Mouse (Mus musculus) adrenal gland, postnatal 14 days (tissue): Measurements from ENCODE around the gene Tmem132a. TPM values are rescaled to one million over a fixed set of nuclear protein-coding genes. Genes with fewer than 3 reads are reported as not detected.

ENCODE experiments used
- DNase-seq: peaks from one replicate; pipeline ENCODE4 v3.0.0; 2021; ENCODE audit warnings: mixed read lengths
- long read RNA-seq, 2 experiments: library from polyadenylated mRNA; stranded (forward); transcript quantifications; one replicate each; pipeline ENCODE4 v2.0.0; 2021
- total RNA-seq: library from RNA; stranded (reverse); gene quantifications from 2 replicates; pipeline ENCODE4 v1.2.3, GENCODE M21; 2021

Gene Tmem132a
- 19.6 and 20.2 TPM in 2 replicates for total RNA-seq
- long read RNA-seq, experiment 1, transcript Tmem132a-201 (11 exons, 3,657 nt): major isoform, 7 of 51 reads
- long read RNA-seq, experiment 1, partial matches to known transcripts: 20 of 51 reads
- long read RNA-seq, experiment 1, other reads (novel, unspliced or antisense): 24 of 51 reads
- long read RNA-seq, experiment 2, partial matches to known transcripts: 15 of 34 reads
- long read RNA-seq, experiment 2, other reads (novel, unspliced or antisense): 16 of 34 reads

DNA sequence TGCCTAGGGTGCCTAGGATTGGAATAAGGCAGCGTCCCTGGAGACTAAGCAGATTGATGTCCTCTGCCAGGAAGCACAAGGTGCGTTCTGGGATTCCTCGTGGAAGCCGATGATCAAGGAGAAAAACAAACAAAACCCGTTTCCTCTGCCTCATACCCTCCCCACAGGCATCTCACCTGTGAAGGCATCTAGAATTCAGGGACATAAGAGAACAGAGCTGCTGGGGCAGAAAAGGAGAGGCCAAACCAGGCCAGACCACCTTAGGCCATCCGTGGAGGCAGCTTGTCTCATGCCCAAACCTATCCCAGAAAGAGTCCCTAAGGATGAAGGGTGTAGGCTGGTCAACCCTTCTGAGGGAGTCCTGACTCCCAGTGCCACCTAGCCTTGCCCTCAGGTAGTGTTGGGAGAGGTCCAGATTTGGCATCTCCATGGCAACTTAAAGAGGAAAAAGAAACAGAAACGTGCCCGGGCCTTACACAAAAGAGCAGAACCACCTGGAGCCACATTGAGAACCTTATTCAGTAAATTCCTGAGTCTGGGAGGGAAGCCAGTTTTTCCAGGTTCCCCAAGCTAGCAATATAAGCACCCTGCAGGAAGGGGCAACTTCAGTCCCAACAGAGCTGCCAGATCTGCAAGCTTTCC, at the start of gene Tmem132a:
Tmem132a (minus strand) TSS at position 55 of the 642 bp plus-strand sequence.
- no peak for DNase-seq

GRCm38 (mm10) chr19:10918321-10918991, 48.7 kb upstream of the Tmem132a start:
- no peak for DNase-seq

DNA sequence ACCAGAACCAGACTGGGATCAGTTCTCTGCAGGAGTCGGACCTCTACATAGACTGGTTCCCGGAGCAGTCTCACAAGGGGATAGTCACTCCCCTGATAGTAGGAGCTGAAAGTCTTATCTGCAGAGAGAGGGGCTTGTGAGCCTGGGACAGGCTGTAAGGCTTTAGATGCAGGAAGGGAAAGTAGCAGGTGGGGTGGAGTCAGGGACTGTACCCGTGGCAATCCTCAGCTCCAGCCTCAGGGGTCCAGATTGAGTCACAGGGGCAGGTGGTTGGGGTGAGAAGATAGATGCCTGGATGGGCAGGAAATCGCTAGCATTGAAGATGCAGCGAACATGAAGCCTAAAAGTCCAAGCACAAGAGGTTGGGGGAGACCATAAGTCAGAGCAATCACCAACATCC, 46.8 kb upstream of the Tmem132a start:
- no peak for DNase-seq

DNA sequence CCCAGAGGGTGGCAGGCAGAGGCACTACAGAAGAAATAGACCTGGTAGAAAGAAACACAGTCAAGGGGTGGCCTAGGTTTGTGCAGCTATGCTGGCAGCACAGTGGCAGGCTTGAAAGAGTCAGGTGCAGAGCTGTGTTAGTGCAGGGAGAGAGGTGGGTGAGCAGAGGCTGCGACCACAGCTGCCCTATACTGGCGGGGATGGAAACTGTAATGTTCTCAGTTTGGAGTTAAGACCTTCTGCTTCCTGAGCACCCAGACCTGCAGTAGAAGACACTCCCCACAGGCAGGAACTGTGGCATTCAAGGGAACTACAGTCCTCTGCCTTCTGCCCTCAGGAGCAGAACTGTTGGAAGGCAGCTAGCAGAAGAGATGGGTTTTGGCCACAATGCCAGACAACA, 45.1 kb upstream of the Tmem132a start:
- DNase-seq: no peak

DNA sequence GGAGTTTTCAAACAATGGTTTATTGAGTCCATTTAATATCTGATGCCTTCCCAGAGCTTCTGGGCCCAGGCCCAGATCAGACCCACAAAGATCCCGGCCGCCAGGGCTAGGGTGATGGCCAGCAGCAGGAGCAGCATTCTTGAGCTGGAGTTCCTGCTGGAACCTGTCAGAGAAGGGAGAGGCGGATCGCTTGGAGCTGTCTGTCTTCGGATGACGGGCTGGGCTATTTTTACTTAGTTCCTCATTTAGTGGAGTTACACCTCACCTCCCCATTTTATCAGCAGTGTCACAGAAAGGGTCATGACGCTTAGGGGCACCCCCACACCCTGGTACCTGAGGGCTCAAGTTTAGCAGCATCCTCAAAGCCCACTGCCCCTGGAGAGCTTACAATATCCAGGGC, 44.6 kb upstream of the Tmem132a start:
- DNase-seq: no peak

- DNase-seq: no peak
Measured at GRCm38 (mm10) chr19:10909087-10909721, 39.5 kb upstream of the Tmem132a start.

DNA sequence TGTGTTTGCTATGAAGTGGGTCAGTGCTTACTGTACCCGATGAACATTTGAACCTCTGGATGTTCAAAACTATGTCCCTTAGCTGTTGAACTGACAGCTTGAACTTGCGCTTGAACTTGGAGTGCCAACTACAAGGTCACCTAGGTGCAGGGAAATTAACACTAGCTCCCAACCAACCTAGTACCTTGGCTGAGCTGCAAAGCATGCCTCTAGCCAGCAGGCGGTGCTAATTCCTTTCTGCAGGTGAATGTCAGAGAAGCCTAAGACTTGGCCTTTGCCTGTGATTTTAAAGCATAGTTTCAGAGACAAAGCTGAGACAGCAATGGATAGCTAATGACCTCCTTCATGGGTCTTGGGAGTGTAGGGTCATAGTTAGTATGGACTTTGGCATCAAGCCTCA, 38.2 kb upstream of the Tmem132a start:
- DNase-seq: peak; percentile 74

GRCm38 (mm10) chr19:10905728-10906000, 35.9 kb upstream of the Tmem132a start:
- no peak for DNase-seq

DNA sequence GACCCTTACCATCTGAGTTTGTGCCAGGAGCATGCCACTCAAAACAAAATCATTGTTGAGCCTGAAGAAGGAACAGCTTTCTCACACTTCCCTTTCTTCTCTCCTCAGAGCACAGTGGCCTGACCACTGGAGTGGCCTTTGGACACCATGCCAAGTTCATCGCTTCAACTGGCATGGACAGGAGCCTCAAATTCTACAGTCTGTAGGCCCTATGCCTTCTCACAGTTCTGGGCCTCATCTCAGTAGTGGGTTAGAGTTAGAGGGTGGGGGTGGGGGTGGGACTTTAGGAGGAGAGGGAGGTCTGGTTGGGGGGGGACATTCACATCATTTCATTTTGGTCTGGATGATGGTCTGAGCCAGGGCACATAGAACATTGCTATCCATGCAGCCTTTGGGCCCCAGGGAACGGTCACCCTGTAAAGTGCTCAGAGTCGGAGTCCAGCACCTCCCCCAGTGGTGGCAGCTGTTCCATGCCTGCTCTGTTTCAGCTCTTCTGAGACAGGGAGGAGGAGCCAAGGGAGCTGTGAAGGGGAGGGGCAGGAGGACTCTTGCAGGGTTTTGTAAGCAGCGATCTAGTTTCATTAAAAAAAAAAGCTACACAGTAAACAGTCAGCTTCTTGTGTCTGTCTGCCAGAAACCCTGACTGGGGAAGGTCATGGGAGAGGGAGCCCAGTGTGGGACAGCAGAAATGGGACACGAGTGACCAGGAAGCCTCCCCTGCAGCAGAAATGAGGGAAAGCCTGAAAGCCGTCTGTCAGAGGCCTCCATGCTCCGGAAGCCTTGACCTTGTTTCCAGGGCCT, 35.4 kb upstream of the Tmem132a start:
- DNase-seq: peak; percentile 88

DNA sequence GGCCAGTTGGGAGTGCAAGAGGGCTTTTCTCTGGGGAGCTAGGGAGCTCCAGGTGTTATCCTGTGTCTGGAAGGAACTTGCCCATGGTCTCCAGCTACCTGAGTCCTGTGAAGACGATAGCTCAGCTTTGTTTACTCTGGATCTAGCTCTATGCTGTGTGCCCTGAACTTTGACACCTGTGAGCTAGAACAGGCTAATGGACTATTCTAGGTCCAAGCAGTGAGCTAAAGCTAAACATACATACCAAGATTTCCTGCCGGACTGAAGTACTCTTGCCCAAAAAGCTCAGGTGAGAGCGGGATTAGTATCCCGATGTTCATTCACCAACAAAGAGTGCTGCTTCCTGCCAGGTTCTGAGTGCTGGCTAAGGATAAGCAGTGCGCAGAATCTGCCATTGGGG, 34.8 kb upstream of the Tmem132a start:
- no peak for DNase-seq

DNA sequence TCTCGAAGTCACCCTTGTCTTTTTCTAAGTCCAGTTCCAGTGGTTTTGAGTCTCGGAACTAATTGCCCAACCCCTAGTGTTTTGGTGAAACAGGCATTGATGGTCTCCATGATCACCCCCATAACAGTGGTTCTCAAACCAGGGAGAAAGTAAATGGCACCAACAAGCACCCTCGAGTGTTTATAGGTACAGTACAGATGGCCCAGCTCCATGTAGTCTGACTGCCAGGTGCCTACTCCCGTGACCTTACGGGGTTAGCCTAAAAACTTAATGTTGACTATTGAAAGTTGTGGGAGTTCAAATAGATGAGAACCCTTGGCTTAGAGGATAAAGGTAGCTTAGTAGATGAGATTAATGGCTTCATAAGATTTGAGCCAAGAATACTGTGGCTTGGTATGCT, 31.3 kb upstream of the Tmem132a start:
- no peak for DNase-seq

- DNase-seq: no peak
Measured at GRCm38 (mm10) chr19:10900315-10900714, 30.6 kb upstream of the Tmem132a start.

DNA sequence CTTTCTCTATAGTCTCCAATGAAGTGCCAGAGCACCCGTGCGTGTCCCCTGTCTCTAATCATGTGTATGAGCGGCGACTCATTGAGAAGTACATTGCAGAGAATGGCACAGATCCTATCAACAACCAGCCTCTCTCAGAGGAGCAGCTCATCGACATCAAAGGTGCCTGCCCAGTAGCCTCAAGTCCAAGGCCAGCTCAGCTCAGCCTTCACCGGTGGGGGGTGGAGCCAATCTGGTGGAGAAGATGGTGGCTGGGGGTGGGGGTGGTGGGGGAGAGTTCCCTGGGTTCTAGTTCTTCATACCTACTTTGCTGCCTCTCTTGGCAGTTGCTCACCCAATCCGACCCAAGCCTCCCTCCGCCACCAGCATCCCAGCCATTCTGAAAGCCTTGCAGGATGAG, 27.8 kb upstream of the Tmem132a start:
- peak; percentile 62 for DNase-seq

- no peak for DNase-seq
Measured at GRCm38 (mm10) chr19:10896849-10897248, 27.1 kb upstream of the Tmem132a start.

DNA sequence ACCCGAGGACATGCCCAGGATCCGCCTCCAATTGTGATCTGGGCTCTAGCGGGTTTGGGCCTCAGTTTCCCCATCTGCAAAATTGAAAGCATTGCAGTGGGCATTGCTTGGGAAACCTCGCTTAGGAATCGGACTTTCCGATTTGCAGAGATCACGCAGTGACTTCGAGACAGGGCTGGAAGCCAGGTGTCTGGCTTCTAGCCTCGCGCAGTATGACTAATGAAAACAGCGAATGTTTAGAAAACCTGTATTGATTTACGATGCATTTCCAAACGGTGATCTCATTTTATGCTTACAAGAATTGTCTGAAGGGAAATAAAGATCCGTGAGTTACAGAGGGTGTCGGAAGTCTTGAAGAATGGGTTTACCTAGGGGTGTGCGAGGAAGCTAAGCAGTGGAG, 26.0 kb upstream of the Tmem132a start:
- peak; percentile 64 for DNase-seq

DNA sequence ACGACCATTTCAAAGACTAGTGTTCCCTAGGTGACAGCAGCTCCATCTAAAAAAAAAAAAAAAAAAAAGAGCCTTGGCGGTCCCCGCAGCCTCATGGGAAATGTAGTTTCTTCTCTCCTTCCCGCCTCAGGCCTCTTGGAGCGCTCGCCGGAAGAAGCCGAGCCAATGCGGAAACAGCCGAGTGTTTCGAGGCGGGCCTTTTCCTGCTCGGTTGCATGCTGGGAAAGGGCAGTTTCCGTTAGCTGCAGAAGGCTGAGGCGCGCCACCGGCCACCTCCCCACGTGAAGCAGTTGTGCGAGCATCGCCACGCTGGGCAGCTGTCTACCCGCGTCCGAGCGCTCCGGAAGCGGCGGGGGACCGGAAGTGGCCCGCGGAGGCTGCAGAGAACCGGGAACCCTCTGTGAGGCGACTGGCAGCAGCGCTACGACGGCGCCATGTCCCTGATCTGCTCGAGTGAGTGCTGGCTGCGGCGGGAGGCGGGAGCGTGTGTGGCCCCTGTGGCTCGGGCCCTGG, 25.3 kb upstream of the Tmem132a start, which contains the start of gene Prpf19:
Prpf19 (plus strand) TSS at position 216 of the 513 bp plus-strand sequence.
- peak; percentile 98 for DNase-seq

DNA sequence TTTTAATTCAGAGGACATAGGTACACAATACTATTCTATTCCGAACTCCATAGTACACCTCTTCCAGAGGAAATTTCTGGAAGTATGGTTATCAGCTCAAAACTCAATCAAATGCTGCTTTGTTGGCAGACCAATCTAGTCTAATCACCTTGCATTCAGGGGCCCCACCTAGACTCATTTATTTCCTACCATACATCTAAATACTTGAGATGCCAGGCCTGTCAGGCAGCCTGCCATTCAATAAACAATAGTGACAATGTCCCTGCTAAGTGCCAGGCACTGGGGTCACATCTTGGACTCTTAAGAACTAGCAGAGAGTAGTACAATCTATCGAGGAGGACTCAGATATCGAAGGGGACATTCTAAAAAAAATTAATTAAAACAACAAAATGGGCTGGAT, 22.5 kb upstream of the Tmem132a start:
- DNase-seq: no peak

DNA sequence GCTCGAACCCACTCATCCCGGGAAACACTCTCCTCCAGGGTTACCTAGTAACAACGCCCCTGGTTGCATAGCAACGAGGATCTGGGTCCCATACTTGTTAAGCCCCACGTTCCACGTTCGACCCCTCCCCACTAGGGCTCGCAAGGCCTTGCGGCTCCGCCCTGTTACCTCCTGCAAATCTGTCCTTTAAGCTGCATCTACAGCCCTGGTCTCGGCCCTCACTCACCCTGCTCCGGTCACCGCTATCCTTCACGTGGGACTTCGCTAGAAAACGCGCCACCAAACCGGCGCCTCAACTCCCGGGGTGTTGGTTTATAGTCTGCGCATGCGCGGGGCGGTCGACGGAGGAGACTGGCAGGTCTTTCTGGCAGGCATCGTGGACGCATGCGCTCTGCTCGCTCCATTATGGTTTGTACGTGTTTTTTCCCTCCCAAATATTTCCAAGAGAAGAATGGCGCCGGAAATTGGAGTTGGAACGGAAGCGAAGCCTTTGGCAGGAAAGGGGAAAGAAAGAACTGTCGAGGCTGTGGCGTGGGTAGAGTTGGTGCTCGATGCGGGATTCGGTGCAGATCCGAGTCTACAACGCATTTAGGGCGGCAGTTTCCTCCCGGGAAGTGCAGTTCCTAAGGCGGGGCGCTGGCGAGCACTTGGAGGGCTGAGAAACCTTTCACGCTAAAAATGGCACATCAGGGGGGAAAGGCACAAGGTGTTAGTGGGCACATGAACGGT, 11.8 kb upstream of the Tmem132a start, which contains the start of gene Tmem109:
Tmem109 (minus strand) TSS at position 576 of the 729 bp plus-strand sequence.
- peak; percentile 96 for DNase-seq

- DNase-seq: no peak
Measured at GRCm38 (mm10) chr19:10880975-10881425, 11.3 kb upstream of the Tmem132a start.

- DNase-seq: peak; percentile 53
Measured at GRCm38 (mm10) chr19:10880085-10880974, 10.6 kb upstream of the Tmem132a start.
